Mouse (Mus musculus): Measurements from ENCODE around the gene Kif22. TPM values are rescaled to one million over a fixed set of nuclear protein-coding genes. Genes with fewer than 3 reads are reported as not detected.

Gene Kif22
- total RNA-seq, 2 experiments from 2014 or later: 9.6 to 10.4 TPM

DNA sequence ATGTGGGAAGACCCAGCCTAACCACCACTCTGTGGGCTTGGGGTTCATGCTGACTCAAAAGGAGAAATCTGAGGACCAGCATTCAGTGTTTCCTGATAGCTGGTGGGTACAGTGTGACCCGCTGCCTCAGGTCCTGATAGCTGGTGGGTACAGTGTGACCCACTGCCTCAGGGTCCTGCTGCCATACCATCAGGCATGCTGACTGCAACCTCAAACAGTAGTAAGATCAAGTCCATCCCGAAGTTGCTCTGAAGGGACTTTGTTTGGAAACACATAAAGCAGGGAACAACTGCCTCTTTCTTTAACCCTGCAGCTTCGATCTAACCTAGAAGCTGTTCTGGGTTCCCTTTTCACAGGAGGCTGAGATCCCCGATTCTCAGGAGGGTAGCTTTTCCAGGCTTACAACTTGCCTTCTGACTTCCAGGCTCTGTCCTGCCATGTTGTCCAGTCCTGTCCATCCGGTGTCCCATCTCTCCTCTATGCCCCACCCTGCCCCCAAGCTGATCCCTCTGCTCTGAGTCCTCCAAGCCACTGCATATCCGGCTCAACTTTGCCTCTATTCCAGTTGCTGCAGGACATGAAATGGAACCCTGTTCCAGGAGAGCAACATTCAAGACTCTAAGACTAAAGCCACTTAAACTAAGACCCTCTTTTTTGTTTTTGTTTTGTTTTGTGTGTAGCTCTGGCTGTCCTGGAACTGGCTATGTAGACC is 34.8 kb downstream of the Kif22 start:
- intact Hi-C loops (cut with DNase I): no loop called here
- no peak for DNase-seq (ENCODE audit: low spot score in 2 of 2)

DNA sequence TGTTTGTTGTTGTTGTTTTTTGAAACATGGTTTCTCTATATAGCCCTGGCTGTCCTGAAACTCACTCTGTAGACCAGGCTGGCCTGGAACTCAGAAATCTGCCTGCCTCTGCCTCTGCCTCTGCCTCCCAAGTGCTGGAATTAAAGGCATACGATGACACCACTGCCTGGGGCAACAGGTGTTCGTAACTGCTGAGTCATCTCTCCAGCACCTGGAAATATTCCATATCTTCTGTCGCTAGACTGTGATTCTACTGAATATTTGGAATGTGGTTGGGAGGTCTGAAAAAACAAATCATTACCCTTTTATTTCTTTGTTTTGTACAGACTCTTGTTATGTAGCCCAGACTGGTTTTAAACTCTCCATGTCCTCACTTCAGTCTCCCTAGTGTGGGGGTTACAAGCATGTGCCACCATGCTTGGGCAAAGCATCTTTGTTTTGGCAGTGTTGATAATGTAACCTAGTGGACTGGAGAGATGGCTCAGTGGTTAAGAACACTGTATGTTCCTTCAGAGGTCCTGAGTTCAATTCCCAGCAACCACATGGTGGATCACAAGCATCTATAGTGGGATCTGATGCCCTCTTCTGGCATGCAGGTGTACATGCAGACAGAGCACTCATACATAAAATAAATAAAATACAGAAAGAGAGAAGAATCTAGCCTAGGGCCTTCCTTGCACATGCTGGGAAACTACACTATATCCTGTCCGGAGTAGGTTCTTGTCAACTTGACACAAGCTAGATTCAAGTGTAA is 38.0 kb downstream of the Kif22 start:
- DNase-seq (ENCODE audit: low spot score in 2 of 2): no peak
- intact Hi-C loops (cut with DNase I): no loop called here

DNA sequence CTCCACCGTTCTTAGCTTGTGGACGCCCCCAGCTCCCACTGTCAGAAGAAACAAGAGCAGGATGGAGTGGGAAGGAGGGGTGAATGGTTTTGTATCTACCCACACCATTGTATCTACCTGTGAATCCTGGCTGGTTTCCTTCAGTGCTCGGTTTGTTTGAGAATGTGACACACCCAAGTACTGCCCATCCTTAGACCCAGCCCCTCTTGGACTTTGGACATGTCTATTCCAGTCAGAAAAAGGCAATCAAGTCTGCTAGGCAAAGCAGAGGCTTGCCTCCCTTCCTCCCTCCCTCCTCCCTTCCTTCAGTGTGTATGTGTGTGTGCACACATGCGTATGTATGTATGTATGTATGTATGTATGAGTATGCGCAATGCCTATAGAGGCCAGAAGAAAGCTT is 38.7 kb downstream of the Kif22 start:
- intact Hi-C loops (cut with DNase I): no loop called here
- DNase-seq (ENCODE audit: low spot score in 2 of 2): no peak

DNA sequence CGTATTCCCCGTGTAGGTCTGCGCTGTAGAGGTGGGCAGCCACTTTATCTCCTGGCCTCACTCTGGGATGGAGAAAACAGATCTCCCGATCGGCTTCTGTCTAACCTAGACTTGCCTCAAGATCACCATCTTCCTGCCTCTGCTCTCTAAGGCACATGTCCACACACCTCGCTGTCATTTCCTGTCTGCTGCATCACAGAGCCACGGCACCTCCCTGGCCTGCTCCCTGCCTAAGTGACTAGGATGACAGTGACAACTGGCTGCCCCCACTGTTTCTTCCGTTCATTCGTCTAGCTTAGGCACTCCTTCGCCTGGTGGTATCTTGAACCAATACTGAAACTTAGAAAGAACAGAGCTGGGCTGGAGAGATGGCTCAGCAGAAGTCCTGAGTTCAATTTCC is 42.7 kb downstream of the Kif22 start:
- intact Hi-C loops (cut with DNase I): no loop called here

DNA sequence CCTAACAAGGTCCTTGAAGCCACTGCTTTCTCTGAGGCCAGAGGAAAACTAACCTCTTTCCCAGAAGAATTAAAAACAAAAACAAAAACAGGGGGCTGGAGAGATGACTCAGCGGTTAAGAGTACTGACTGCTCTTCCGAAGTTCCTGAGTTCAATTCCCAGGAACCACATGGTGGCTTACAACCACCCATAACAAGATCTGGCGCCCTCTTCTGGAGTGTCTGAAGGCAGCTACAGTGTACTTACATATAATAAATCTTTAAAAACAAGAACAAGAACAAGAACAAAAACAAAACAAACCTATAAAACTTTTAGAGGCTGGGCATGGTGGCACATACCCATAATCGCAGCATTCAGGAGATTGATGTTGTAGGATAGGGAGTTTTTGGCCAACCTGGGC is 45.8 kb downstream of the Kif22 start:
- intact Hi-C loops (cut with DNase I): no loop called here

More for the DNA sequence above, 42.7 kb downstream of the Kif22 start:
- no peak for DNase-seq (ENCODE audit: low spot score in 2 of 2)

DNA sequence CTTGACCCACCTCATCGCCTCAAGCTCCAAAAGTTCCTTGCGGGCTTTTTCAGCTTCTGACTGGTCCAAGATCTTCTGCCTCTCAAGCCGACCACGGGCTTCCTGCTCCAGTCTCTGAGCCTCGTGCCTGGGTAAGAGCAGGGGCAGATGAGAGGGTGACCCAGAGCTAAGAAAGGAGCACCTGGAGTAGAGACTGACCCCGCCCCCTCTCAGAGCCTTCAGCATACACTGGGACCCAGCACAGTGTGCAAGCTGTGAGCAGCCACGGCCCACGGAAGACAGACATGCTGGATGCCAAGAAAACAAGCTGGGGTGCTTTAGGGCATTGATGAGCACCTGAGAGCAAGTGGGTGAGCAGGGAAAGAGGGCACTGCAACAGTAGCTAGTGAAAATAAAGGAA is 53.5 kb downstream of the Kif22 start:
- intact Hi-C loops (cut with DNase I): no loop called here

More for the DNA sequence above, 45.8 kb downstream of the Kif22 start:
- DNase-seq (ENCODE audit: low spot score in 2 of 2): no peak

DNA sequence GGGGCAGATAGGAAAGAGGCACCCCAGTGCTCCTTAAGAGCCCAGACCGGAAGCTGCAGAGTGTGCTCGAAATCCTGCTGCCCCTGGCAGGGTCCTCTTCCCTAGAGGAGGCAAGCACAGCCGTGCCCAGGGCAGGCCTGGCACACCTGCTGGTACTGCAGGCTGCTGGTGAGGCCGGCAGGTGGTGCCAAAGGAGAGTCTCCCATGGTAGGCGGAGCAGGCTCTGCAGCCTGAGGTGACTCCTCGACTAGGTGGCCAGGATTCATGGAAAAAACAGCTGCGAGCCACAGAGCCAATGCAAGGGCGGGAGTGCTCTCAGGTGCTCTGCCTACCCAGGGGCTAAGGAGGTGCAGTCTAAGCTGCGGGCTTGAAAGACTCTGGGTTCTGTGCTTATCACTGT is 56.0 kb downstream of the Kif22 start:
- peak in 1 of 2 experiments; percentile 52 for DNase-seq (ENCODE audit: low spot score in 2 of 2)

More for the DNA sequence above, 53.5 kb downstream of the Kif22 start:
- DNase-seq (ENCODE audit: low spot score in 2 of 2): no peak

DNA sequence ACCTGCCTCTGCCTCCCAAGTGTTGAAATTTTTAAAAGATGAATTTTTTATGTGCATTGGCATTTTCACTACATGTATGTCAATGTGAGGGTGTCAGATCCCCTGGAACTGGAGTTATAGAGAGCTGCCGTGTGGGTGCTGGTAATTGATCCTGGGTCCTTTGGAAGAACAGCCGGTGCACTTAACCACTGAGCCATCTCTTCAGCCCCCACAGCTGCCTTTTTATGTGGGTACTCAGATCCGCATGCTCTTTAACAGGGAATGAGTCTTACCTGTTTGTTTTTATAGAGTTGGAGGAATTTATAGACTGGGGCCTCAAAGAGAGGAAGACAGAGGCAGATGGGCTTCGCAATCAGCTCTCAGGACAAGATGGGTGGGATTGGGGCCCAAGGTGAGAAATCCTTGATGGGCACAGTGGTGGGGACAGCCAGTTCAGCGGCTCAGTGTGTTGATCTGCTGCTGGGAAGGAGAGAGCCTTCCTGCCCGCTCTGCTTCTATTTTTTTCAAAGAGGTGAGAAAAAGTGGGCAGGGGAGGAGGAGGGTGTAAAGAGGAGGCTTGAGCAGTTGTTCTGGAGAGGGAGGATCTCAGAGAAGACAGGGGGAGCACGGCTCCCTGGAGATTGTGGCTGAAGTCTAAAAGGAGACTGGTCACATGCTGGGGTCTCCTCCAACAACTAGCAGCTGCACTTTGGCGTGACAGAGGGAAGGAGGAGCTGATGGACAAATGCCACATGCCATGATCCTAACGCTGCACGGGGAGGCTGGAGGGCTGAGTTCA is 57.4 kb downstream of the Kif22 start:
- intact Hi-C loops (cut with DNase I): no loop called here
- DNase-seq (ENCODE audit: low spot score in 2 of 2): no peak

More for the DNA sequence above, 56.0 kb downstream of the Kif22 start:
- intact Hi-C loops (cut with DNase I): no loop called here

DNA sequence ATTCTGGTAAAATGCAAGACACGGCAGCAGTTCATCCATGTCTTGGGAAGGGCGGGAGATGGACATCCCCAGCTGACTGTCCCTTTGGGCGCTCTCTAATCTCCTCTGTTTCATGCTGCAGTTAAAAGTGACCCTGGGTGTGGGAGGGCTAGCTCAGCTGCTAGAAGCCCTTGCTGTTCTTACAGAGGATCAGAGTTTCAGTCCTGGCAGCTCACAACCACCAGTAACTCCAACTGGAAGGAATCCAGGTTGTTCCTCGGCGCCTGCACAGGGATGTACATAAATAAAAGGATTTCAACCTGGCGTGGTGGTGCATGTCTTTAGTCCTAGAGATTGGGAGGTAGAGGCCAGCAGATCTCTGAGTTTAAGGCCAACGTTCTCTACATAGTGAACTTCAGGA is 59.2 kb downstream of the Kif22 start:
- intact Hi-C loops (cut with DNase I): no loop called here
- DNase-seq (ENCODE audit: low spot score in 2 of 2): no peak

DNA sequence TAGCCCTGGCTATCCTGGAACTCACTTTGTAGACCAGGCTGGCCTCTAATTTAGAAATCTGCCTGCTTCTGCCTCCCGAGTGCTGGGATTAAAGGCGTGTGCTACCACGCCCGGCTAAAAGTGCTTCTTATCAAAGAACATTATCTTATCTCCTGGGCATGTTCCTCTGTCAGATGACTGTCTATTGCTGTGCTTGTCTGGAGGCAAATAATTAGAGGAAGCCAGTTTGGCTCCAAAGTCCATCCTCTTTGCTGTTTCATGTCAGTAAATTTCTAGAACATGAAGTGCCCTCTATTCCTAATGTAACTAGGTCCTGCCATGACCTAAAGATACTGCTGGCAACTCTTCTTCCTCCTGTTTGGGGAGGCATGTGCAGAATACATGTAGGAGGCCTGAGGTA is 60.2 kb downstream of the Kif22 start:
- intact Hi-C loops (cut with DNase I): no loop called here
- no peak for DNase-seq (ENCODE audit: low spot score in 2 of 2)

DNA sequence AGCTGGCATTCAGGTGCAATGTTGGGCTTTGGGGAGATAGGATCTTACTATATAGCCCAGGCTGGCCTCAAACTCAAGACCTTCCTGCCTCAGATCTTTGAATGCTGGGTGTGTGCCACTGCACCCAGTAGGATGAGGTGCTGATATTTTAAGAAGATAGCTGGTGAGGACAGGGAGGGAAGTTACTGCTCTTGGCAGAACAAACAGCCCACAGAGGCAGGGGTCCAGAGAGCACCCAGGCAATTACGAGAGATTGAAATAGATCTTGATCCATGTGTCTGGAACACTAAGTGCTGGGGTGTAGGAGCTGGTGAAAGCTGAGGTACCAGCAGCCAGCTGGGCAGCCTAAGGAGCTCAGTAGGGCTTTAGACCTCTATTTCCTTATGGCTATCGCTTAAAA is 60.7 kb downstream of the Kif22 start:
- DNase-seq (ENCODE audit: low spot score in 2 of 2): no peak
- intact Hi-C loops (cut with DNase I): no loop called here

DNA sequence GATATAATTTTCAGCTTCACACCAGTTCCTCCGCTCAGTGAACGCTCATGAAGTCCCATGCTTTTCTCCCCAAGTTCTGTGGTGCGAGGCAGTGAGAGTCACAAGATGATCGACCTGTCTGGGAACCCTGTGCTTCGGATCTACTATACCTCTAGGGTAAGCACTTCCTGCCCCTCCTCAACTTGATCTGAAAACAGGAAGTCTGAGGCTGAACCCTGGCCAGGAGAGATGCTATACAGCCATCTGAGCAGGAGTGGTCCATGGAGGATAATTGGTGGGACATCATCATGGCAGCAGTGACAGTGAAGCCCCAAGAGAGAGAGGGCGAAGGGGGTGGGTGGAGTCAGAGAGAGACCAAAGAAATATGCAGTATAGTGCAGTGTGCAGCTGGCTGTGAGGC is 63.4 kb downstream of the Kif22 start:
- DNase-seq (ENCODE audit: low spot score in 2 of 2): no peak
- intact Hi-C loops (cut with DNase I): loop anchor here (5.0 kb wide), 1 partner anchor 38 kb away; the partner anchor contains the start of genes Pagr1a and Pagr1b

Small RNAs within 50 kb of the gene (microRNA-seq; reads per million reads assigned to microRNA genes)
- 0 reads per million in 2 experiments for gene Gm44343

Other genes starting within 250 kb of the Kif22 start
- 10 to 100 TPM; 48.9 to 49.6 TPM for gene Ppp4c, start 250.0 kb downstream of the Kif22 start, total RNA-seq (2021)
- gene Fam57b, start 244.8 kb downstream of the Kif22 start, total RNA-seq (2021): 100 to 1,000 TPM; 117 to 118 TPM
- not detected for gene 4930451I11Rik, start 210.8 kb downstream of the Kif22 start, total RNA-seq (2021)
- gene Doc2a, start 195.1 kb downstream of the Kif22 start, total RNA-seq (2021): 10 to 100 TPM; 54.8 to 62.4 TPM
- gene Hirip3, start 180.5 kb downstream of the Kif22 start, total RNA-seq (2021): 10 to 100 TPM; 30.2 to 32.1 TPM
- 10 to 100 TPM; 51.8 to 52.2 TPM for gene Ino80e, start 180.1 kb downstream of the Kif22 start, total RNA-seq (2021)
- gene Taok2, start 157.8 kb downstream of the Kif22 start, total RNA-seq (2021): 100 to 1,000 TPM; 163 to 169 TPM
- gene Tmem219, start 119.6 kb downstream of the Kif22 start, total RNA-seq (2021): 10 to 100 TPM; 21.1 to 23.7 TPM
- 100 to 1,000 TPM; 144 to 151 TPM for gene Kctd13, start 113.6 kb downstream of the Kif22 start, total RNA-seq (2021)
- 10 to 100 TPM; 49.1 to 52.0 TPM for gene Asphd1, start 92.9 kb downstream of the Kif22 start, total RNA-seq (2021)
- 100 to 1,000 TPM; 335 to 339 TPM for gene Sez6l2, start 91.9 kb downstream of the Kif22 start, total RNA-seq (2021)
- gene Cdipt, start 66.6 kb downstream of the Kif22 start, total RNA-seq (2021): 100 to 1,000 TPM; 187 to 196 TPM
- gene Cdiptos, start 66.4 kb downstream of the Kif22 start, total RNA-seq (2021): under 1 TPM in 1 of 2 experiments, not detected in 1; 0.42 TPM
- 1 to 10 TPM; 4.9 to 5.1 TPM for gene Mvp, start 27.9 kb downstream of the Kif22 start, total RNA-seq (2021)
- gene Pagr1b, start 26.0 kb downstream of the Kif22 start, total RNA-seq (2021): not detected
- gene Pagr1a, start 25.1 kb downstream of the Kif22 start, total RNA-seq (2021): 10 to 100 TPM; 14.5 to 19.3 TPM
- 10 to 100 TPM; 33.6 to 43.7 TPM for gene Gm42742, start 21.4 kb downstream of the Kif22 start, total RNA-seq (2021)
- gene Prrt2, start 21.3 kb downstream of the Kif22 start, total RNA-seq (2021): 100 to 1,000 TPM; 165 to 186 TPM
- gene Maz, start 15.4 kb downstream of the Kif22 start, total RNA-seq (2021): 100 to 1,000 TPM; 260 to 271 TPM
- gene Zg16, start 44.9 kb upstream of the Kif22 start, total RNA-seq (2021): not detected
- gene AI467606, start 48.9 kb upstream of the Kif22 start, total RNA-seq (2021): 1 to 10 TPM; 1.3 to 1.6 TPM
- under 1 TPM in 1 of 2 experiments, not detected in 1; 0.25 TPM for gene Qprt, start 79.8 kb upstream of the Kif22 start, total RNA-seq (2021)
- gene Spn, start 95.4 kb upstream of the Kif22 start, total RNA-seq (2021): under 1 TPM in 1 of 2 experiments, not detected in 1; 0.11 TPM
- gene Cd2bp2, start 153.6 kb upstream of the Kif22 start, total RNA-seq (2021): 10 to 100 TPM; 73.9 to 84.5 TPM
- 10 to 100 TPM; 82.8 to 83.9 TPM for gene Tbc1d10b, start 166.0 kb upstream of the Kif22 start, total RNA-seq (2021)
- gene Mylpf, start 166.4 kb upstream of the Kif22 start, total RNA-seq (2021): 1 to 10 TPM; 1.7 to 4.2 TPM
- gene Zfp553, start 190.6 kb upstream of the Kif22 start, total RNA-seq (2021): 10 to 100 TPM; 17.7 to 19.2 TPM
- gene Sept1, start 190.7 kb upstream of the Kif22 start, total RNA-seq (2021): 1 to 10 TPM; 5.9 to 6.3 TPM
- 10 to 100 TPM; 62.0 to 63.9 TPM for gene Zfp771, start 201.8 kb upstream of the Kif22 start, total RNA-seq (2021)
- gene Dctpp1, start 218.2 kb upstream of the Kif22 start, total RNA-seq (2021): 10 to 100 TPM; 32.1 to 38.3 TPM
- gene Sephs2, start 231.6 kb upstream of the Kif22 start, total RNA-seq (2021): 10 to 100 TPM; 45.9 to 50.3 TPM